Mouse (Mus musculus): ENCODE results near the gene Tnfsfm13. TPM values are rescaled to one million over a fixed set of nuclear protein-coding genes. Genes with fewer than 3 reads are reported as not detected.
A peak's percentile ranks its signal among the peaks of the same experiment; 100 is the strongest.

The Tnfsfm13 gene
- 1.3 and 3.3 TPM in 2 replicates for polyA plus RNA-seq (2015; fragmentation: Nextera tagmentation; extraction: Ambion mirVana)

DNA sequence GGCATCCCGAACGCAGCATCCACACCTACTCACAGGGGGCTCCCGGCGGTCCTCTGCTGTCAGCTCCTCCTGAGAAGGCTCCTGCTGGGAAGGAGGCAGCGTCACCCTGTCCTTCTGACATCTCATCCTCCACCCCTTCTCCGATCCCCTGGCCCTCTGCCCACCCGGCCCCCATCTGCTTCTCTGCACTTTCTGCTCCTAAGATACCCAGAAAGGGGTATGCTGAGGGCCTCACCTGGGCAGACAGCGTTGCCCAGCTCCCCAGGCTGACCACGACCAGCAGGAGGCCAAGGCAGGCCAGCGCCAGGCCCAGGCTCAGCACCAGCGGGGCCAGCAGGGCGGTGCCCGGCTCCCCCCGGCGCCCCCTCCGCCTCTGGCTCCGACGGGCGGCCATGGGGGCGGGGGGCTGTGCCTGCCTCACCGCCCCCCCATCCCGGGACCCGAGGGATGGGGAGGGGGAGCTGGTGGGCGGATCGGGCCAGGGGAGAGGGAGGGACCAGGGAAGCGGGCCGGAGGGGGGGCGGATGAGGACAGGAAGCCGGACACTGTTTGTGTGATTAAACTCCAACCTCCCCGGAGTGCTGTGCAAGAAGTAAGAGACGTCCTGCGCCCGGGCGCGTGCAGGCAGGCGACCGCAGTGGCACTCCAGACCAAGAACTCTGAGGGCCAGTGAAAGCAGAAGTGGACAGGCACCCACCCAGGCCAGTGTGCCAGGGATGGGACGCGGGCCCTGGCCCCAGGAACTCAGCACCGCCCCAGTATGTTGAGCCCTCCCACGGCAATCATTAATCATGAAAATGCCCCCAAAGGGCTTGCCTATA, at the start of gene Tnfsfm13, which contains the start of gene Tnfsf12:
Gene Tnfsfm13, minus strand, starts transcription at position 738 of the 821 bp plus-strand sequence.
Gene Tnfsf12, minus strand, starts transcription at position 489 of the 821 bp plus-strand sequence.

GRCm38 (mm10) chr11:69685526-69686148, 10.3 kb downstream of the Tnfsfm13 start, which contains the start of gene Tnfsf13:
Gene Tnfsf13 (minus strand): TSS chr11:69685784.

DNA sequence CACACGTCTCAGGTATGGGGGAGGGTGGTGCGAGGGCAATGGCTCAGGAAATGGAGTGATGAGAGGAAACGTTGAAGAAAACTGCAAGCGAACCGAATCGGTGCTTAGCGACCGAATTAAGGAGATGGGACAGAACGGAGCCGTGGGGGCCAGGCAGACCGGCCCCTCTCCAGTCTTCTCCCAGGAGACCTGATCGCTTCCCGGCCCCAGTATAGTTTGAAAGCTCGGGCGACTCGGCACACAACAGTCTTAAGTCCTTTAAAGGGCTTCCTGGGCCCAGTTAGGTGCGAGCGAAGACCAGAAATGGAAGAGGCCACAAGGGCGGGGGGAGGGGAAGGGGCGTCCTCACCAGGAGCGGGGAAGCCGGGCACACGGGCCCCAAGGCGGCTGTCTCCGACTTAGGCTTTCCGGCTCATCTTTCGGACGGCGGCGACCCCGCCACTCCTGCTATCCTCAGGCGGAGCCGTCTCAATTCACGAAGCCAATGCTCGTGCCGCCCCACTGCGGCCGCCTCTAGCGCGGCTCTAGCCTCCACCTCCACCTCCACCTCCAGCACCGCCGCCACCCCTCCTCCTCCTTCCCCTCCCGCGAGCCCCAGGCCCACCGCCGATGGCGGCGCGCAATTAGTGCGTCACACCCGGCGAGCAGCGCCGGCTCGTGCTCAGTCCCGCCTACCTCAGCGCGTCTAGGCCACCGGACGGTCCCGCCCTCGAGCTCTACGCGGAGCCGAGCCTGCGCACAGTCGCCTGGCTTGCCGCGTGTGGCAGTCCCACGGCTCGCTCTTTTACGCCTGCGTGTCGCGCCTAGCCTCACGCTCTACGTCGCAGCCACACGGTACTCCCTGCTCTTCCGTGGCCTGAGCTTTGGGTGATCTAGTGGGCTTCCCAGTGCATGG, 14.3 kb downstream of the Tnfsfm13 start, which contains the start of gene Senp3:
Gene Senp3, minus strand, starts transcription at position 771 of the 895 bp plus-strand sequence.

DNA sequence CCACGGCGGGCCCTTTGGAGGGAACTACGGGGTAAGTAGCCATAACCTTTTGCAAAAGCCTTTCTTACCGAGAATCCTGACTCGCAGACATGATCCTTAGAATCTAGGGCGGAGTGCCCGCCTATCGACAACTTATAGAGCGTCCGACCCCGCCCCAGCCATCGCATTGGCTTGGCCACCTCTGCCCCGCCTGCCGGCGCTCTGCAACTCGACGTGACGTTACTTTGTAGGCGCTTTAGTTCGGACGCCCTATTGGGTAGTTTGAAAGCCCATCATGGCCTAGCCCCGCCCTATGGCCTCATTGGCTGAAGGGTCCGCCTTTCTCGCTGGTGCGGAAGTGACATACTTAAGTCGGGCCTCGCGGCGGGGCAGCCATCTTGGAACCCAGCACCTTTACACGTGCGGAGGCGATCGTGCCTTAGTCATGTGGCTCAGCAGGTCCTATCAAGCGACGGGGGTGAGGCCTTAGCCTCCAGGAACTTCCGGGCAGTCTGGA, 23.6 kb downstream of the Tnfsfm13 start, which contains the start of gene Eif4a1:
Gene Eif4a1, minus strand, starts transcription at position 213 of the 496 bp plus-strand sequence.

GRCm38 (mm10) chr11:69665961-69666664, 29.8 kb downstream of the Tnfsfm13 start, which contains the start of gene Cd68:
Gene Cd68 (minus strand): TSS chr11:69666153.

GRCm38 (mm10) chr11:69662213-69662966, 33.5 kb downstream of the Tnfsfm13 start, which contains the start of gene Mpdu1:
Gene Mpdu1 (minus strand): TSS chr11:69662642.

DNA sequence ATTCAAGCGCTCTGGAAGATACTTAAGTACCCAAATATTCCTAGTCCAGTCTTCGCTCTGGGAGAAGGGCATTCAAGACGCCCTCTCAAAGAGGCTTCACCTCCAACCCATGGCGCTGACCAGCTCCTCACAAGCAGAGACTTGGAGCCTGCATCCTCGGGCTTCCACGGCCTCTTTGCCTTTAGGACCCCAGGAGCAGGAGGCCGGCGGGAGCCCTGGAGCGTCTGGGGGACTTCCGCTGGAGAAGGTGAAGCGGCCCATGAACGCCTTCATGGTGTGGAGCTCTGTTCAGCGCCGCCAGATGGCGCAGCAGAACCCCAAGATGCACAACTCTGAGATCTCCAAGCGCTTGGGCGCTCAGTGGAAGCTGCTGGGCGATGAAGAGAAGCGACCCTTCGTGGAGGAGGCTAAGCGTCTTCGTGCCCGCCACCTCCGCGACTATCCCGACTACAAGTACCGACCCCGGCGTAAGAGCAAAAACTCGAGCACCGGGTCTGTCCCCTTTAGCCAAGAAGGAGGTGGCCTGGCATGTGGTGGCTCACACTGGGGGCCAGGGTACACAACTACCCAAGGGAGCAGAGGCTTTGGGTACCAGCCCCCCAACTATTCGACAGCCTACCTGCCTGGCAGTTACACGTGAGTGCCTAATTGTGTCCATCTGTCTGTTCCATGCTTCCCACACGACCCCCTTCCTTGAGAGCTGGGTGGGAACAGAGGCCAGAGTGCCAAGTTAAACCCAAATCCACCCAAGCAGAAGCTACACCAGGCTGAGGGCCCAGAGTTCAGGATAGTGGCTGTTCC, 40.4 kb downstream of the Tnfsfm13 start, which contains the start of gene Sox15:
Gene Sox15, plus strand, starts transcription at position 51 of the 801 bp plus-strand sequence.

MicroRNAs within 50 kb of the gene (microRNA counts, 519-probe panel; counts per million panel counts)
- microRNA mmu-miR-1934 (40.5 counts per million), microRNA mmu-miR-467f (3,049 counts per million, percentile 14 among the panel's probes with 10 or more counts)

Small RNA genes within 50 kb of the gene (microRNA-seq; reads per million reads assigned to microRNA genes)
- gene Mir1934 (1.2 reads per million), gene Mir467f (not detected)

Other genes with a start within 250 kb of the Tnfsfm13 start
- 2.8 and 4.7 TPM in 2 replicates for gene Dnah2, start 147.0 kb downstream of the Tnfsfm13 start, polyA plus RNA-seq (2015; fragmentation: Nextera tagmentation; extraction: Ambion mirVana)
- gene Efnb3, start 135.9 kb downstream of the Tnfsfm13 start, polyA plus RNA-seq (2015; fragmentation: Nextera tagmentation; extraction: Ambion mirVana) = 132 and 148 TPM in 2 replicates
- 12.1 and 13.1 TPM in 2 replicates for gene Wrap53, start 115.8 kb downstream of the Tnfsfm13 start, polyA plus RNA-seq (2015; fragmentation: Nextera tagmentation; extraction: Ambion mirVana)
- gene Trp53, start 115.7 kb downstream of the Tnfsfm13 start, polyA plus RNA-seq (2015; fragmentation: Nextera tagmentation; extraction: Ambion mirVana) = 31.4 and 33.8 TPM in 2 replicates
- 226 and 228 TPM in 2 replicates for gene Atp1b2, start 90.2 kb downstream of the Tnfsfm13 start, polyA plus RNA-seq (2015; fragmentation: Nextera tagmentation; extraction: Ambion mirVana)
- gene Shbg, start 78.2 kb downstream of the Tnfsfm13 start, polyA plus RNA-seq (2015; fragmentation: Nextera tagmentation; extraction: Ambion mirVana) = not detected in 2 replicates
- gene Sat2, start 74.1 kb downstream of the Tnfsfm13 start, polyA plus RNA-seq (2015; fragmentation: Nextera tagmentation; extraction: Ambion mirVana) = 29.9 and 31.5 TPM in 2 replicates
- gene Fxr2, start 63.1 kb downstream of the Tnfsfm13 start, polyA plus RNA-seq (2015; fragmentation: Nextera tagmentation; extraction: Ambion mirVana) = 29.7 and 32.1 TPM in 2 replicates
- 0.36 and 0.46 TPM in 2 replicates for gene Sox15, start 40.8 kb downstream of the Tnfsfm13 start, polyA plus RNA-seq (2015; fragmentation: Nextera tagmentation; extraction: Ambion mirVana)
- gene Mpdu1, start 33.5 kb downstream of the Tnfsfm13 start, polyA plus RNA-seq (2015; fragmentation: Nextera tagmentation; extraction: Ambion mirVana) = 113 and 114 TPM in 2 replicates
- gene Cd68, start 29.9 kb downstream of the Tnfsfm13 start, polyA plus RNA-seq (2015; fragmentation: Nextera tagmentation; extraction: Ambion mirVana) = 14.1 and 18.7 TPM in 2 replicates
- gene Eif4a1, start 23.7 kb downstream of the Tnfsfm13 start, polyA plus RNA-seq (2015; fragmentation: Nextera tagmentation; extraction: Ambion mirVana) = 347 and 357 TPM in 2 replicates
- gene Senp3, start 14.0 kb downstream of the Tnfsfm13 start, polyA plus RNA-seq (2015; fragmentation: Nextera tagmentation; extraction: Ambion mirVana) = 69.5 and 74.3 TPM in 2 replicates
- gene Tnfsf13, start 10.3 kb downstream of the Tnfsfm13 start, polyA plus RNA-seq (2015; fragmentation: Nextera tagmentation; extraction: Ambion mirVana) = 0.92 and 0.93 TPM in 2 replicates
- gene Tnfsf12, start 249 bp downstream of the Tnfsfm13 start, polyA plus RNA-seq (2015; fragmentation: Nextera tagmentation; extraction: Ambion mirVana) = 7.0 TPM in 2 replicates
- gene Polr2a, start 62.5 kb upstream of the Tnfsfm13 start, polyA plus RNA-seq (2015; fragmentation: Nextera tagmentation; extraction: Ambion mirVana) = 9.6 and 10.9 TPM in 2 replicates
- 0.09 and 0.15 TPM in 2 replicates for gene Slc35g3, start 65.9 kb upstream of the Tnfsfm13 start, polyA plus RNA-seq (2015; fragmentation: Nextera tagmentation; extraction: Ambion mirVana)
- 4.9 and 6.8 TPM in 2 replicates for gene Zbtb4, start 69.8 kb upstream of the Tnfsfm13 start, polyA plus RNA-seq (2015; fragmentation: Nextera tagmentation; extraction: Ambion mirVana)
- gene Chrnb1, start 99.8 kb upstream of the Tnfsfm13 start, polyA plus RNA-seq (2015; fragmentation: Nextera tagmentation; extraction: Ambion mirVana) = 1.3 and 1.5 TPM in 2 replicates
- 7.1 and 8.5 TPM in 2 replicates for gene Fgf11, start 105.8 kb upstream of the Tnfsfm13 start, polyA plus RNA-seq (2015; fragmentation: Nextera tagmentation; extraction: Ambion mirVana)
- 1.2 and 1.6 TPM in 2 replicates for gene Tmem102, start 109.5 kb upstream of the Tnfsfm13 start, polyA plus RNA-seq (2015; fragmentation: Nextera tagmentation; extraction: Ambion mirVana)
- gene Gm39566, start 119.2 kb upstream of the Tnfsfm13 start, polyA plus RNA-seq (2015; fragmentation: Nextera tagmentation; extraction: Ambion mirVana) = not detected in 2 replicates
- gene Spem2, start 122.4 kb upstream of the Tnfsfm13 start, polyA plus RNA-seq (2015; fragmentation: Nextera tagmentation; extraction: Ambion mirVana) = not detected in 2 replicates
- gene Spem1, start 126.1 kb upstream of the Tnfsfm13 start, polyA plus RNA-seq (2015; fragmentation: Nextera tagmentation; extraction: Ambion mirVana) = not detected in 2 replicates
- 25.7 and 29.7 TPM in 2 replicates for gene Nlgn2, start 141.7 kb upstream of the Tnfsfm13 start, polyA plus RNA-seq (2015; fragmentation: Nextera tagmentation; extraction: Ambion mirVana)
- 452 and 485 TPM in 2 replicates for gene Tmem256, start 142.4 kb upstream of the Tnfsfm13 start, polyA plus RNA-seq (2015; fragmentation: Nextera tagmentation; extraction: Ambion mirVana)
- gene Plscr3, start 150.3 kb upstream of the Tnfsfm13 start, polyA plus RNA-seq (2015; fragmentation: Nextera tagmentation; extraction: Ambion mirVana) = 32.3 and 33.8 TPM in 2 replicates
- gene Tnk1, start 162.6 kb upstream of the Tnfsfm13 start, polyA plus RNA-seq (2015; fragmentation: Nextera tagmentation; extraction: Ambion mirVana) = 0.15 TPM in 1 of 2 replicates, not detected in the other
- not detected in 2 replicates for gene Tmem95, start 181.9 kb upstream of the Tnfsfm13 start, polyA plus RNA-seq (2015; fragmentation: Nextera tagmentation; extraction: Ambion mirVana)
- gene Kctd11, start 185.3 kb upstream of the Tnfsfm13 start, polyA plus RNA-seq (2015; fragmentation: Nextera tagmentation; extraction: Ambion mirVana) = 2.1 and 2.2 TPM in 2 replicates
- 0.10 and 0.15 TPM in 2 replicates for gene Acap1, start 199.4 kb upstream of the Tnfsfm13 start, polyA plus RNA-seq (2015; fragmentation: Nextera tagmentation; extraction: Ambion mirVana)
- gene 2810408A11Rik, start 204.9 kb upstream of the Tnfsfm13 start, polyA plus RNA-seq (2015; fragmentation: Nextera tagmentation; extraction: Ambion mirVana) = 3.0 and 3.2 TPM in 2 replicates
- gene Neurl4, start 205.0 kb upstream of the Tnfsfm13 start, polyA plus RNA-seq (2015; fragmentation: Nextera tagmentation; extraction: Ambion mirVana) = 13.0 and 19.0 TPM in 2 replicates
- 48.2 and 58.8 TPM in 2 replicates for gene Gps2, start 217.8 kb upstream of the Tnfsfm13 start, polyA plus RNA-seq (2015; fragmentation: Nextera tagmentation; extraction: Ambion mirVana)
- gene Eif5a, start 225.9 kb upstream of the Tnfsfm13 start, polyA plus RNA-seq (2015; fragmentation: Nextera tagmentation; extraction: Ambion mirVana) = 1,029 and 1,041 TPM in 2 replicates
- gene Ybx2, start 239.7 kb upstream of the Tnfsfm13 start, polyA plus RNA-seq (2015; fragmentation: Nextera tagmentation; extraction: Ambion mirVana) = 3.5 and 5.2 TPM in 2 replicates

Data from neural tube, postnatal 0 days (tissue).